Mouse (Mus musculus): ENCODE measurements around the gene Disp1.

- no peak for TF ChIP-seq CTCF (IDR thresholded peaks at IDR 0.05)
- TF ChIP-seq EP300 (IDR thresholded peaks at IDR 0.05; ENCODE audit: insufficient read depth, low read depth, low read length) = no peak
These were observed 138.9 kb downstream of the Disp1 start for GRCm38 (mm10) chr1:183082436-183082835.

Measured in heart, adult 2 months (tissue).